ENCODE assay signal across 14 mouse cellular contexts in the genomic region with DNA sequence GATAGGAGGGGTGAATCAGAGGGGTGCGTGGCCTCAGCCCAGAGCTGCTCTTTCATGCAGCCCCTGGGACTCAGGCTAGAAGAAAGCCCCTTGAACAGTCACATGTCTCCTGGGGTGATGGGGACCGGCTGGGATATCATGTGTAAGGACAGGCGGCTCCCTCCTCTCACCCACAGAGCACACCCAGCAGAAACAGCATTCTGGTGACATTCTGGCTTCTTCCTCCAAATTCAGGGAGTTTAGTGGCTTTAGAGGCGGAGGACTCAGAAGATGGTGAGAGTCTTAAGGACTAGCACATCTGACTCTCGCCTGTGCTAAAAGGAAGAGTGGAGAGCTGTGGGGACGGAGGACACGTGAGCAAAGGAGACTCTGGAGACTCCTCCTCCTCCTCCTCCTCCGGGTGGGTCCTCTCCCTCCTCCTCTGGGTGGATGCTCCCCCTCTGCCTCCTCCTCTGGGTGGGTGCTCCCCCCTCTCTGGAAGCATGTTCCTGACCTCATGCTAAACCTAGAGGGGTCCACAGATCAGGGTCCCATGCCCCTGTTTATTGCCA. TPM values are rescaled to one million over a fixed set of nuclear protein-coding genes. Genes with fewer than 3 reads are reported as not detected.
DNase-seq lines count a peak whose midpoint lies in the region; ATAC-seq lines count a peak whose summit lies in the region.
"Had no signal": no experiment of that assay in that cellular context is flagged by ENCODE, and none has a peak within 500 bp of the region (broad histone marks: within the 10 kb centered on the region; RNA-seq: fewer than 3 reads in every experiment).

No protein-coding gene starts in this region.

- no peak overlapping the region for H3K4me2 ChIP-seq in forebrain, embryonic 11.5 days (ENCODE audit: low read depth, low read length, severe bottlenecking)
- H3K4me2 ChIP-seq in forebrain, embryonic 15.5 days (replicated peaks), result no peak overlapping the region
- H3K4me2 ChIP-seq in kidney, embryonic 15.5 days, result peak overlapping the region; percentile 31
- no peak overlapping the region for H3K4me2 ChIP-seq in midbrain, embryonic 11.5 days
- no peak overlapping the region for H3K4me2 ChIP-seq in midbrain, embryonic 15.5 days
- peak overlapping the region; percentile 58 for H3K4me2 ChIP-seq in limb, embryonic 13.5 days (replicated peaks)

- no peaks in the 10 kb centered on the region for H3K27me3 ChIP-seq in forebrain, embryonic 11.5 days (ENCODE audit: control insufficient read depth, insufficient read depth, low read length)
- peaks cover 3% of the 10 kb centered on the region; the same call in 1 of the 2 replicates for H3K27me3 ChIP-seq in forebrain, embryonic 15.5 days
- peaks cover 3% of the 10 kb centered on the region; the same call in 1 of the 2 replicates for H3K27me3 ChIP-seq in kidney, embryonic 15.5 days
- no peaks in the 10 kb centered on the region for H3K27me3 ChIP-seq in midbrain, embryonic 11.5 days (ENCODE audit: control insufficient read depth, insufficient read depth, low read length)
- H3K27me3 ChIP-seq in midbrain, embryonic 15.5 days (replicated peaks), result peaks cover 4% of the 10 kb centered on the region; the same call in 1 of the 2 replicates
- H3K27me3 ChIP-seq in limb, embryonic 13.5 days, result no peaks in the 10 kb centered on the region

- H3K9ac ChIP-seq in forebrain, embryonic 11.5 days (ENCODE audit: low read length), result no peak overlapping the region
- no peak overlapping the region for H3K9ac ChIP-seq in forebrain, embryonic 15.5 days (replicated peaks)
- H3K9ac ChIP-seq in kidney, embryonic 15.5 days, result no peak overlapping the region
- no peak overlapping the region for H3K9ac ChIP-seq in midbrain, embryonic 11.5 days (ENCODE audit: low read length)
- H3K9ac ChIP-seq in midbrain, embryonic 15.5 days, result no peak overlapping the region
- peak overlapping the region; percentile 10; the same call in 1 of the 2 replicates for H3K9ac ChIP-seq in limb, embryonic 13.5 days

- H3K9me3 ChIP-seq in forebrain, embryonic 11.5 days (ENCODE audit: control insufficient read depth, low read length), result no peaks in the 10 kb centered on the region
- no peaks in the 10 kb centered on the region for H3K9me3 ChIP-seq in forebrain, embryonic 15.5 days
- H3K9me3 ChIP-seq in kidney, embryonic 15.5 days (replicated peaks), result no peaks in the 10 kb centered on the region
- no peaks in the 10 kb centered on the region for H3K9me3 ChIP-seq in midbrain, embryonic 11.5 days (ENCODE audit: control insufficient read depth, low read length)
- H3K9me3 ChIP-seq in midbrain, embryonic 15.5 days, result no peaks in the 10 kb centered on the region
- H3K9me3 ChIP-seq in limb, embryonic 13.5 days, result no peaks in the 10 kb centered on the region

- H3K4me3 ChIP-seq in forebrain, embryonic 11.5 days (ENCODE audit: low read depth, low read length), result no peak overlapping the region
- H3K4me3 ChIP-seq in forebrain, embryonic 15.5 days, result no peak overlapping the region
- no peak overlapping the region for H3K4me3 ChIP-seq in kidney, embryonic 15.5 days (replicated peaks)
- no peak overlapping the region for H3K4me3 ChIP-seq in midbrain, embryonic 11.5 days (ENCODE audit: low read depth, low read length)
- no peak overlapping the region for H3K4me3 ChIP-seq in midbrain, embryonic 15.5 days
- H3K4me3 ChIP-seq in limb, embryonic 13.5 days, result 0 out of 2 replicates have a peak overlapping the region, but pooled peaks have one; percentile 22
- H3K4me3 ChIP-seq: heart, adult 2 months; layer of hippocampus, adult 2 months had no signal

- no peak overlapping the region for H3K27ac ChIP-seq in forebrain, embryonic 11.5 days (ENCODE audit: low read depth, low read length)
- no peak overlapping the region for H3K27ac ChIP-seq in forebrain, embryonic 15.5 days (replicated peaks)
- peak overlapping the region; percentile 83 for H3K27ac ChIP-seq in kidney, embryonic 15.5 days
- no peak overlapping the region for H3K27ac ChIP-seq in midbrain, embryonic 11.5 days (ENCODE audit: low read depth, low read length)
- H3K27ac ChIP-seq in midbrain, embryonic 15.5 days, result no peak overlapping the region
- peak overlapping the region; percentile 53; the same call in 1 of the 2 replicates for H3K27ac ChIP-seq in limb, embryonic 13.5 days
- H3K27ac ChIP-seq: heart, adult 2 months; layer of hippocampus, adult 2 months had no signal

- no peak for DNase-seq in forebrain, embryonic 11.5 days (ENCODE audit: low spot score)
- DNase-seq in kidney, adult 9 months, result no peak
- DNase-seq in midbrain, embryonic 11.5 days (ENCODE audit: low spot score, missing footprints), result no peak
- DNase-seq in retina, postnatal 1 day, result no peak
- DNase-seq: adrenal gland, postnatal 14 days; cerebellum, postnatal 36 days; heart, adult 2 months; right cerebral cortex, postnatal 25 days; thymus, postnatal 14 days had no signal

- WGBS in forebrain, embryonic 11.5 days, result 65% methylated on average over 8 of the region's 8 CpGs
- WGBS in forebrain, embryonic 15.5 days, result 69% methylated on average over 8 of the region's 8 CpGs
- WGBS in kidney, embryonic 15.5 days, result 53% methylated on average over 8 of the region's 8 CpGs
- WGBS in midbrain, embryonic 11.5 days, result 87% methylated on average over 8 of the region's 8 CpGs
- WGBS in midbrain, embryonic 15.5 days, result 70% methylated on average over 8 of the region's 8 CpGs
- 40% methylated on average over 8 of the region's 8 CpGs for WGBS in limb, embryonic 13.5 days

- no peaks in the 10 kb centered on the region for H3K36me3 ChIP-seq in forebrain, embryonic 11.5 days (ENCODE audit: control insufficient read depth, insufficient read depth, low read length)
- H3K36me3 ChIP-seq in forebrain, embryonic 15.5 days, result no peaks in the 10 kb centered on the region
- no peaks in the 10 kb centered on the region for H3K36me3 ChIP-seq in kidney, embryonic 15.5 days
- H3K36me3 ChIP-seq in midbrain, embryonic 11.5 days (ENCODE audit: control insufficient read depth, insufficient read depth, low read length), result no peaks in the 10 kb centered on the region
- no peaks in the 10 kb centered on the region for H3K36me3 ChIP-seq in midbrain, embryonic 15.5 days (replicated peaks)
- H3K36me3 ChIP-seq in limb, embryonic 13.5 days, result no peaks in the 10 kb centered on the region

- peaks cover 3% of the 10 kb centered on the region; the same call in 1 of the 2 replicates for H3K4me1 ChIP-seq in forebrain, embryonic 11.5 days (replicated peaks; ENCODE audit: control insufficient read depth, insufficient read depth, low read length)
- peaks cover 13% of the 10 kb centered on the region for H3K4me1 ChIP-seq in forebrain, embryonic 15.5 days
- peaks cover 73% of the 10 kb centered on the region for H3K4me1 ChIP-seq in kidney, embryonic 15.5 days
- no peaks in the 10 kb centered on the region for H3K4me1 ChIP-seq in midbrain, embryonic 11.5 days (ENCODE audit: control insufficient read depth, insufficient read depth, low read length)
- peaks cover 1% of the 10 kb centered on the region; the same call in 1 of the 2 replicates for H3K4me1 ChIP-seq in midbrain, embryonic 15.5 days
- peaks cover 39% of the 10 kb centered on the region for H3K4me1 ChIP-seq in limb, embryonic 13.5 days

- ATAC-seq in forebrain, embryonic 11.5 days (replicated peaks; ENCODE audit: low FRiP score), result 0 out of 2 replicates have a peak, but pooled peaks have one; percentile 34
- ATAC-seq in forebrain, embryonic 15.5 days (replicated peaks), result no peak
- peak; percentile 40 for ATAC-seq in kidney, embryonic 15.5 days (replicated peaks; ENCODE audit: low FRiP score)
- ATAC-seq in midbrain, embryonic 11.5 days (ENCODE audit: low FRiP score), result 0 out of 2 replicates have a peak, but pooled peaks have one; percentile 35
- ATAC-seq in midbrain, embryonic 15.5 days (replicated peaks), result no peak
- ATAC-seq in limb, embryonic 13.5 days (ENCODE audit: low FRiP score, low read depth), result no peak; the same call in 1 of the 2 replicates

RNA-seq across cellular contexts. Expression of a gene that starts 47.9 kb away (rescaled TPM):
- 0.39 and 0.81 TPM in 2 replicates for polyA plus RNA-seq in forebrain, embryonic 11.5 days (2014; fragmentation: Nextera tagmentation; extraction: Ambion mirVana)
- 0.10 and 0.18 TPM in 2 replicates for polyA plus RNA-seq in forebrain, embryonic 15.5 days (2015; fragmentation: Nextera tagmentation; extraction: Ambion mirVana)
- polyA plus RNA-seq in kidney, embryonic 15.5 days (2015; fragmentation: Nextera tagmentation; extraction: Ambion mirVana), result 6.7 and 6.9 TPM in 2 replicates
- 0.46 and 0.79 TPM in 2 replicates for polyA plus RNA-seq in midbrain, embryonic 11.5 days (2014; fragmentation: Nextera tagmentation; extraction: Ambion mirVana)
- polyA plus RNA-seq in midbrain, embryonic 15.5 days (2015; fragmentation: Nextera tagmentation; extraction: Ambion mirVana), result 0.12 and 0.18 TPM in 2 replicates
- polyA plus RNA-seq in limb, embryonic 13.5 days (2015; fragmentation: Nextera tagmentation; extraction: Ambion mirVana), result 0.15 and 0.18 TPM in 2 replicates

RNA-seq across cellular contexts. Expression of a gene that starts 59.6 kb away (rescaled TPM):
- 6.1 and 6.3 TPM in 2 replicates for polyA plus RNA-seq in forebrain, embryonic 11.5 days (2014; fragmentation: Nextera tagmentation; extraction: Ambion mirVana)
- polyA plus RNA-seq in forebrain, embryonic 15.5 days (2015; fragmentation: Nextera tagmentation; extraction: Ambion mirVana), result 1.6 and 2.0 TPM in 2 replicates
- polyA plus RNA-seq in kidney, embryonic 15.5 days (2015; fragmentation: Nextera tagmentation; extraction: Ambion mirVana), result 40.8 and 42.3 TPM in 2 replicates
- 7.0 and 7.1 TPM in 2 replicates for polyA plus RNA-seq in midbrain, embryonic 11.5 days (2014; fragmentation: Nextera tagmentation; extraction: Ambion mirVana)
- 4.2 and 5.2 TPM in 2 replicates for polyA plus RNA-seq in midbrain, embryonic 15.5 days (2015; fragmentation: Nextera tagmentation; extraction: Ambion mirVana)
- polyA plus RNA-seq in limb, embryonic 13.5 days (2015; fragmentation: Nextera tagmentation; extraction: Ambion mirVana), result 7.5 and 8.3 TPM in 2 replicates

Comparison
In these comparisons a context has a peak if more than half of its experiments do, and no peak if none do; other contexts are left out.
1. ATAC-seq: peak in forebrain, embryonic 11.5 days (single experiment), kidney, embryonic 15.5 days (single experiment) and midbrain, embryonic 11.5 days (single experiment); none in forebrain, embryonic 15.5 days (single experiment), midbrain, embryonic 15.5 days (single experiment) and limb, embryonic 13.5 days (single experiment).
2. H3K27ac ChIP-seq: peak in kidney, embryonic 15.5 days (single experiment) and limb, embryonic 13.5 days (single experiment); none in forebrain, embryonic 11.5 days (single experiment), forebrain, embryonic 15.5 days (single experiment), midbrain, embryonic 11.5 days (single experiment) and midbrain, embryonic 15.5 days (single experiment).
3. H3K4me2 ChIP-seq: peak in kidney, embryonic 15.5 days (single experiment) and limb, embryonic 13.5 days (single experiment); none in forebrain, embryonic 11.5 days (single experiment), forebrain, embryonic 15.5 days (single experiment), midbrain, embryonic 11.5 days (single experiment) and midbrain, embryonic 15.5 days (single experiment).